Mouse (Mus musculus) cerebellum, adult 2 months (tissue): Measurements from ENCODE around the gene Prps1. TPM values are rescaled to one million over a fixed set of nuclear protein-coding genes. Genes with fewer than 3 reads are reported as not detected.

Experiments used
- DNase-seq, 2 experiments: peaks; one replicate each; pipeline ENCODE4 v3.0.0; 2021
- H3K27ac ChIP-seq: fragments of 200-500 bp; 2 replicates; pipeline ENCODE4 v1.5.1; 2012; ENCODE audit warnings: low read length, control low read depth, inconsistent platforms; ENCODE audit not compliant: insufficient read depth
- H3K27me3 ChIP-seq: fragments of 200-500 bp; 2 replicates; pipeline ENCODE4 v1.6.1; 2012; ENCODE audit warnings: inconsistent platforms, mild to moderate bottlenecking, low read length, moderate library complexity; ENCODE audit not compliant: control insufficient read depth, insufficient read depth
- H3K4me1 ChIP-seq: fragments of 200-500 bp; 2 replicates; pipeline ENCODE4 v1.6.1; 2011; ENCODE audit warnings: low read length; ENCODE audit not compliant: control insufficient read depth, insufficient read depth
- H3K4me3 ChIP-seq: fragments of 200-500 bp; replicated peaks from 2 replicates; pipeline ENCODE3; 2011; ENCODE audit warnings: mild to moderate bottlenecking, low read depth, low read length, control low read depth; ENCODE audit not compliant: insufficient read depth
- CTCF ChIP-seq: fragments of 200-500 bp; IDR thresholded peaks from 2 replicates; pipeline ENCODE4 v1.5.1; 2011; ENCODE audit warnings: low read depth, mild to moderate bottlenecking, control low read depth, low read length, moderate library complexity, borderline replicate concordance; ENCODE audit not compliant: insufficient read depth
- POLR2A ChIP-seq: fragments of 200-500 bp; IDR thresholded peaks from 2 replicates; pipeline ENCODE4 v1.6.1; 2011; ENCODE audit warnings: low read length, control low read depth, borderline replicate concordance; ENCODE audit not compliant: insufficient read depth
- WGBS: fragments of 180-500 bp; shearing (Covaris S2); methylation state at CpG from one replicate; pipeline ENCODE4 v1.1.7; 2018; 5-methylcytosine and 5-hydroxymethylcytosine counted together
- polyA plus RNA-seq: library from polyadenylated mRNA; depleted of rRNA; stranded (reverse); fragments of >200 nt; gene quantifications from 2 replicates; pipeline ENCODE4 v1.2.3, GENCODE M21; 2012

Gene Prps1
- polyA plus RNA-seq, 1 experiment, result 48.9 TPM

- H3K27ac ChIP-seq, result no peak overlapping the region
- peaks cover 12% of the 10 kb centered on the region for H3K4me1 ChIP-seq
- DNase-seq, result peak; percentile 21 to 25
- TF ChIP-seq CTCF, result no peak
- no peak for TF ChIP-seq POLR2A
- no peaks in the 10 kb centered on the region for H3K27me3 ChIP-seq
- H3K4me3 ChIP-seq, result no peak overlapping the region
- 41% methylated on average over 11 of the region's 11 CpGs for WGBS
These were observed 23.6 kb upstream of the Prps1 start for GRCm38 (mm10) chrX:140432786-140433185.

- Histone ChIP-seq H3K27ac (no peak overlapping the region), H3K4me1 (no peaks in the 10 kb centered on the region), H3K4me3 (no peak overlapping the region), H3K27me3 (no peaks in the 10 kb centered on the region)
- no peak for TF ChIP-seq CTCF
- DNase-seq, result no peak
These were observed 18.5 kb upstream of the Prps1 start for GRCm38 (mm10) chrX:140437906-140438305.

- WGBS, result 78% methylated on average over 13 of the region's 13 CpGs
- DNase-seq, result no peak
- H3K27ac ChIP-seq, result no peak overlapping the region
These were observed 10.9 kb upstream of the Prps1 start for GRCm38 (mm10) chrX:140445551-140445950.

GRCm38 (mm10) chrX:140450071-140450470 is 6.3 kb upstream of the Prps1 start:
- WGBS, result 67% methylated on average over 3 of the region's 3 CpGs
- Histone ChIP-seq H3K4me1 (no peaks in the 10 kb centered on the region), H3K4me3 (no peak overlapping the region), H3K27ac (no peak overlapping the region), H3K27me3 (no peaks in the 10 kb centered on the region)
- TF ChIP-seq POLR2A (no peak), CTCF (no peak)
- DNase-seq, result no peak

More at GRCm38 (mm10) chrX:140445551-140445950, 10.9 kb upstream of the Prps1 start:
- TF ChIP-seq CTCF (no peak), POLR2A (no peak)
- no peaks in the 10 kb centered on the region for H3K27me3 ChIP-seq
- no peak overlapping the region for H3K4me3 ChIP-seq
- no peaks in the 10 kb centered on the region for H3K4me1 ChIP-seq

GRCm38 (mm10) chrX:140456751-140457491 is 508 bp downstream of the Prps1 start:
- Histone ChIP-seq H3K4me1 (no peaks in the 10 kb centered on the region), H3K27ac (peak overlapping the region; percentile 35; the same call in 1 of the 2 replicates), H3K4me3 (peak overlapping the region; percentile 90), H3K27me3 (no peaks in the 10 kb centered on the region)
- 5% methylated on average over 39 of the region's 39 CpGs for WGBS
- no peak for TF ChIP-seq CTCF
- DNase-seq, result peak in 1 of 2 experiments; percentile 30

- Histone ChIP-seq H3K4me1 (no peaks in the 10 kb centered on the region), H3K27me3 (no peaks in the 10 kb centered on the region), H3K27ac (no peak overlapping the region), H3K4me3 (peak overlapping the region; percentile 90)
- no peak for DNase-seq
- 13% methylated on average over 12 of the region's 12 CpGs for WGBS
- no peak for TF ChIP-seq POLR2A
- TF ChIP-seq CTCF, result no peak
These were observed 1.1 kb downstream of the Prps1 start for GRCm38 (mm10) chrX:140457502-140457901.

GRCm38 (mm10) chrX:140478231-140478630 is 21.8 kb downstream of the Prps1 start:
- Histone ChIP-seq H3K27ac (no peak overlapping the region), H3K27me3 (no peaks in the 10 kb centered on the region), H3K4me1 (no peaks in the 10 kb centered on the region), H3K4me3 (no peak overlapping the region)
- no peak for TF ChIP-seq CTCF
- no peak for TF ChIP-seq POLR2A
- no peak for DNase-seq
- 94% methylated on average over 6 of the region's 6 CpGs for WGBS

GRCm38 (mm10) chrX:140479171-140479570 is 22.8 kb downstream of the Prps1 start:
- H3K27ac ChIP-seq, result no peak overlapping the region
- 39% methylated on average over 5 of the region's 5 CpGs for WGBS
- no peak for TF ChIP-seq POLR2A
- TF ChIP-seq CTCF, result peak; percentile 54
- DNase-seq, result peak; percentile 19 to 40
- H3K27me3 ChIP-seq, result no peaks in the 10 kb centered on the region
- no peak overlapping the region for H3K4me3 ChIP-seq
- no peaks in the 10 kb centered on the region for H3K4me1 ChIP-seq
